Mouse (Mus musculus): ENCODE measurements around the gene Ciart.
"Not testable (repeated sequence)": the region's sequence is repeated elsewhere in the genome, so short reads cannot be mapped to it uniquely, and the experiment has no call there.

The Ciart gene

DNA sequence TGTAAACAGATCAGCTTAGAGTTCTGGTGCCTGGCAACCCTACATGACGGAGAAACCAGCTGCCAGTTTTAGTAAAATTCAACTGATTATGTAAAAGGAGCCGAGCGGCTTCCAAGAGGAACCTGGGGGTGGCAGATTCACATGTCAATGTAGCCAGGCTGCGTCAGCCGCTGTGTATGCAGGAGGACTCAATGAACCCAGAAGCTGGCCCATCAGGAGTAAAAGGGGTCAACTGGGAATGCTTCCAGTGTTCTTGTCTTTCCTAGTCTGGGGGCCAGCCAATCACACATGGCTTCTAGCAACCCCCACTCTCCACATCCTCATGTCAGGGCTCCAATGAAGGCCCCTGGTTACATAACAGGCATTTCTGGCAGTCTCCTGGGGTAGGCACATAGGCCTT lies 17.0 kb downstream of the Ciart start:
- no peak for DNase-seq (ENCODE audit: low read depth, low spot score)

DNA sequence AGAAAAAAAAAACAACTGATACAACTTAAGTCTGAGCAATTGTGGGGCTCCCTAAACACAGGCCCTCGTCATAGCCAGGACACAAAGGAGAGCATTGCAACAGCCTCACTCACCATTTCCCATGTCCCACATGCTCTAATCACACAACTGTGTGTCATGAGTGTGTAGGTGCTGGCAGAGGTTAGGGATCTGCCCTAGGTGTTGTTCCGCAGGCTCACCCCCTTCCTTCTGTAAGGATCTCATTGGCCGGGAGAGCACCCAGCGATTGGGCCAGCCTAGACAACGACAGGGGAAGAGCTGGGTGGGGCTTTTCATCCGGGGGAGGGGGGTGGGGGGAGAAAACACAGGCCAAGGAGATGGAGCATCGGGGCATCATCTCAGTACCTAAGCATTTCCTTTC lies 18.5 kb downstream of the Ciart start:
- no peak for DNase-seq (ENCODE audit: low read depth, low spot score)

DNA sequence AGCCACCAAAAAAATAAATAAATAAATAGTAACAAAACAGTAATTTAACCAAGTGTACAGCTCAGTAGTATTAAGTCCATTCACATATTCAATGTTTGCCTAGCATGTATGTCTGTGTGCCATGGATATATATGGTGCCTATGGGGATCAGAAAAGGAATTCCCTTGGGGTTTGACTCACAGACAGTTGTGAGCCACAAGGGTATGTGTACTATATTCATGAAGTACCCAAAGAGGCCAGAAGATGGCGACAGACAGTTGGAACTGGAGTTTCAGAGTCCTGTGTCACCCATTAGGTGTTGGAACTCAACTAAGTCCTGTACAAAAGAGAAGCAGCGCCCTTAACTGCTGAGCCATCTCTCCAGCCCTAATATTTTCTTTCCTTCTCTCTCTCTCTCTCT lies 20.3 kb downstream of the Ciart start:
- DNase-seq (ENCODE audit: low read depth, low spot score): peak; percentile 85

DNA sequence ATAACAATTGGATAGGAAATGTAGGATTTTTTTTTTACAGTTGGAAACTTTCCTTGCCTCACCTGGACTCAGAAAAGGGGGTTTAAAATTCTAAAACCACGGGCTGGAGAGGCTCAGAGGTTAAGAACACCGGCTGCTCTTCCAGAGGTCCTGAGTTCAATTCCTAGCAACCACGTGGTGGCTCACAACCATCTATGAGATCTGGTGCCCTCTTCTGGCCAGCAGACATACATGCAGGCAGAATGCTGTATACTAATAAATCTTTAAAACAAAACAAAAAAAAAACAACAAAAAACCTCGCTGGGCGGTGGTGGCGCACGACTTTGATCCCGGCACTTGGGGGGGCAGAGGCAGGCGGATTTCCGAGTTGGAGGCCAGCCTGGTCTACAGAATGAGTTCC lies 20.8 kb downstream of the Ciart start:
- no peak for DNase-seq (ENCODE audit: low read depth, low spot score)

DNA sequence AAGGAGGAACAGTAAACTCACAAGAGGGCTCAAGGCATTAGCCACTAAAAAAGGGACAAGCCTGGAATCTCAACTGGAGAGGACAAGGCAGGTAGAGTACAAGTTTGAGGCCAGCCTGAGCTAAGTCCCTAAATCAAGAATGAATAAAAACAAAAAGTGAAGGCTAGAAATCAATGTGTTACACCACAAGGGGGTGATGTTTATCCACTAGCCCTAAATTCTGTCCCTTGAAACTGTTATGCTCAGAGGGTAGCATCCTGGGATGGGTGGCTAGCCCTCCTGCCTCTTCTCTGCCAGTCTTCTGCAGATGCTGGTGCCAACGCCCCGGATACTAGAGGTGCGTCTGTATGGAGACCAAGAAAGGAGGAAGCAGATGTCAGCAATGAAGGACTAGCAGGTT lies 21.7 kb downstream of the Ciart start:
- no peak for DNase-seq (ENCODE audit: low read depth, low spot score)

DNA sequence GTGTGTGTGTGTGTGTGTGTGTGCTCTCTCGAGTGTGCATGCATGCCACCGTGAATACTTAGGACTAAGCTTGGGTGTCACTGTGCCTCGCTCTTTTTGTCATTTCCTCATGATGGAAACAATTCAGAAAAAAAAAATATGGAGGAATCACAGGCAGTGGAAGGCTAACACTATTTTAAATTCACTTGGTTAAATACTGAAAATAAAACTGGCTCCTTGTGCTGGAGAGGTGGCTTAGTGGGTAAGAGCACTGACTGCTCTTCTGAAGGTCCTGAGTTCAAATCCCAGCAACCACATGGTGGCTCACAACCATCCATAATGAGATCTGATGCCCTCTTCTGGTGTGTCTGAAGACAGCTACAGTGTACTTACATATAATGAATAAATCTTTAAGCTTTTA lies 23.8 kb downstream of the Ciart start:
- DNase-seq (ENCODE audit: low read depth, low spot score): not testable (repeated sequence)

DNA sequence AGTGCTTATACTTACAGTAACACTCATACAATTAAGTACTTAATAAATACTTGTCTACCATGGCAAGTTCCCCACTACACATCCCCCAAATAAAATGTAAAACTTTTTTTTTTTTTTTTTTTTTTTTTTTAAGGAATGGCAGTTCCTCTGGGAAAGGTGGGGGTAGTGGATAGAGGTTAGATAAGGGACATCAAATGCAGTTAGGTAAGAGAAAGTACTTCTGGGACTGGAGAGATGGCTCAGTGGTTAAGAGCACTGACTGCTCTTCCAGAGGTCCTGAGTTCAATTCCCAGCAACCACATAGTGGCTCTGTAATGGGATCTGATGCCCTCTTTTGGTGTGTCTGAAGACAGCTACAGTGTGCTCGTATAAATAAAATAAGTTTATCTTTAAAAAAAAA lies 25.0 kb downstream of the Ciart start:
- DNase-seq (ENCODE audit: low read depth, low spot score): not testable (repeated sequence)

DNA sequence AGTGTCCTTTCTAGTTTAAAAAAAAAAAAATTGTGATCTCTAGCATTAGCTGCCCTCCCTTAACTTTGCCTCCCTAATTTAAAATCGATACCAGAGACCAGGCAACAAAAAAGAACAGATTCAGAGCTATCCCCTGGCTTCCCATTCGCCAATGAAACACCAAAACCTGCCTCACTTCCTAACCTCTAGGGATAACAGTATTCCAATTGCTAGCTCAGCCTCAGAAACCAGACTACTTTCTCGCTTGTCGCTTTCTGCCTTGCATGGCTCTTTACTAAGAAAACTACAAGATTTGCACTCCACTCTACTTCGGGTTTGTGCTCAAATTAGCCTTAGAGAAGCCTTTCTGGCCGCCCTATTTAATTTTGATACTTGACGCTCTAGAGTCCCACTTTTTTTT lies 25.9 kb downstream of the Ciart start:
- DNase-seq (ENCODE audit: low read depth, low spot score): no peak

DNA sequence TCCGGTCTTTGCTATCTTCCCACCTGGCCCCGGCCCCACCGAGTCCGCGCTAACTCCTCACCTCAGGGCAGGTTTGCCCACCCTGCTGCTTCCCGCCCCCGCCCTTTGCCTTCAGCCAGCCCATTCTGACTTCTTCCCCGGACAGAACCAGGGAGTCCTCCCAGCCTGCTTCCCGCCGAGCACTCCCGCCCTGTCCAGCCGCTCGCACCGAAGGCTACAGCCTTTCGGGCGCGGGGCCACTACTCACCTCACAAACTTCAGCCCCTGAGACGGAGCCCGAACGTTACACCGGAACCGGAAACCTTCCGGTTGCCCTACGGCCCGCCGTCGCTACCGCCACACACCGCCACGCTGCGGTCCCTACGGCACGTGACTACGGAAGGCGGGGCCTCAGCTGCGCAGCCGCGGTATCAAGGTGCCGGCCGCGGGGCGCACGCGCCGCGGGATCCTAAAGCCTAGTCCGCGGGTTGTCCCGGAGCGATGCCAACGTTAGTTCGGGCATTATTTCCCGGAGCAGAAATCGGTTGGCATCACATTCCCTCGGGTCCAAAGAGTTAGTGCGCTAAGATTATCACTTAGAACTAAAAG lies 26.5 kb downstream of the Ciart start, which contains the start of gene Prpf3:
Gene Prpf3 (minus strand): TSS at position 384 of the 588 bp plus-strand sequence.
- peak; percentile 91 for DNase-seq (ENCODE audit: low read depth, low spot score)

DNA sequence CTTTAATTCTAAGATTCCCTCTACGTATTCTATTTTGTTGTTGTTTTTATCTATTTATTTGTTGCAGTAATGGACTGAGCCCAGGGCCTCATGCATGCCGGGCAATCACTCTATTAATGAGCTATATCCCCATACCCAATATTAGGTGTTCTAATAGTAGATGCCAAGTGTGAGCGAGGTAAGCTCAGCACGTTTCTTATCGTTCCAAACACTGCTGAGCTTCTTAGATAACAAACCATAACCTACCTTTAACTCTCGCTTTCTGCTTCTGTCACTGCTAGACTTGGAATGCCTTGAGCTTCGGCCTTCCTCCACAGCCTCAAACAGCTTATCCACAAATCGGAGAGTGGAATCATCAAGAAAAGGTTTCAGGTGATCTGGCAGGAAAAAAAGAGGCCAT lies 30.7 kb downstream of the Ciart start:
- no peak for DNase-seq (ENCODE audit: low read depth, low spot score)

DNA sequence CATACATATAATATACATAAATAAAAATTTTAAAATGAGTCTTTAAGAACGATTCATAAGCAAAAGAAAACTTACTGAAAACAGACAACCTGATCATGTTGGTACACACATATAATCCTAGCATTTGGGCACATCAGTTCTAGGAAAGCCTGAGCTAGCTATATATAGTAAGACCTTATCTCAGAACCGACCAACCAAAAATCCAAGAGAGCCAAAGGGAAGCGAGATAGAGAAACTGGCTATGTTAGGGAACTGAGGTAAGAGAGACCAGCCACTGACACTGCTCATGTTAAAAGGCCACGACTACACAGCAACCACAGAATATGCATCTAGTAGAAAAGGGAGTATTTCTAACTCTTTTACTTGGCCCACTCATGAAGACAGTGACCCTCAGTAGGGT lies 31.4 kb downstream of the Ciart start:
- DNase-seq (ENCODE audit: low read depth, low spot score): no peak

DNA sequence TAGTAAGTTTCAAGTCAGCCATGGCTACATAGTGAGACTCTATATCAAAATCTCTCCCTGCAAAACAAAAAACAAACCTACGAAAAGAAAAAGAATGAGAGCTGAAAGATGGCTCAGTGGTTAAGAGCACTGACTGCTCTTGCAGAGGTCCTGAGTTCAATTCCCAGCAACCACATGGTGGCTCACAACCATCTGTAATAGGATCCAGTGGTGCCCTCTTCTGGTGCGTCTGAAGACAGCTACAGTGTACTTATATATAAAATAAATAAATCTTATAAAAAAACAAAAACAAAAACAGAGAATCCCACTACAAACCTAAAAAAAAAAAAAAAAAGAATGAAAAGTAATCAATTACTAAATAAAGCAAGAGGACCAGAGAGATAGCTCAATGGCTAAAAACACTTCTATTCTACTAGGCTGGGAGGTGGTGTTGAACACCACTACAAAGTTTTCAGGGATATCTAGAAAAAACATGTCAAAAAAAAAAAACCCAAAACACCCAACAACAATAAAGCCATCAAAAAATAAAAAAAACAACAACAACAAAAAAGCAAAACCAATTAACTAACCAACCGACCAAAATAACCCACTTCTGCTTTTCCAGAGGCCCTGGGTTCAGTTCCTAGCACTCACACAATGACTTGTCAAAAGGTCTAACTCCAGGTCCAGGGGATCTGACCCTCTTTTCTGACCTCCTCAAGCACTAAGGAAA lies 39.4 kb downstream of the Ciart start:
- no peak for DNase-seq (ENCODE audit: low read depth, low spot score)

DNA sequence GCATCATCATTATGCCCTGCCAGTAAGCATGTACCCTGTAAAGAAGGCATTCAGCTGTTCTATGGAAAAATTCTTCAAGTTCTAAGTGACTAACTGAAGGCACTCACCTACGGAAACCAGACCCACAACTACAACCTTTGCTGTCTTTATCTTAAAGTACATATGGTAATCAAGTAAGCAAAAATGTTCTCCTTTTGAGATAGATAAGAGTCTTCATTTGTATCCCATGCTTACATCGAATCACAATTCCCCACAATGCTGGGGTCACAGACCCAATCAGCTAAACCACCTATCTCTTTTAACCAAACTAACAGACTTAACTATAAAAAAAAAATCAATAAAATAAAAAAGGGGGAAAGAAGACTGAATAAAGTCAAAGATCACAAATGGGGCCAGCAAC lies 42.8 kb downstream of the Ciart start:
- DNase-seq (ENCODE audit: low read depth, low spot score): no peak

DNA sequence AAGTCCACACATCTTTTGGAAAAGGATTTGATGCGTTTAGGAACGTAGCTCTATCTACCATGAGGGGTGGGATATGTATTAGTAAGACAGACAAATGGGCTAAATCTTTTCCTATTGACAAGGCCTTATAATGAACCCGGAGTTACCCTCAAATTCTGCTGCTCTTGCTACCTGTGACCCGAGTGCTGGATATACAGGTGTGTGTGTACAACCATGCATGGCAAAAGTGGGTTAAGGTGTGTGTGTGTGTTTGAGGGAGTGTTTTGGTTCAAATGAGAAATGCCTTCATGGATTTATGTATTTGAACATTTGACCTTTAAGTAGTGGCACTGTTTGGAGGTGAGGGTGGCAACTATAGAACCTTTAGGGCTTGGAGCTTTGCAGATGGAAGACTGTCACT lies 53.0 kb downstream of the Ciart start:
- DNase-seq (ENCODE audit: low read depth, low spot score): no peak
